Mouse (Mus musculus) heart, adult 8-10 months (tissue): ENCODE measurements around the gene Faf2. TPM values are rescaled to one million over a fixed set of nuclear protein-coding genes. Genes with fewer than 3 reads are reported as not detected.

ENCODE experiments used
- DNase-seq: peaks from one replicate; pipeline ENCODE4 v3.0.0; 2022; ENCODE audit warnings: low spot score
- total RNA-seq, 4 experiments: library from RNA; stranded (reverse); gene quantifications; 2 replicates each; pipeline ENCODE4 v1.2.4; 2022

Gene Faf2
- total RNA-seq, 4 experiments from 2014 or later = 15.8 to 24.3 (median 21.3) TPM

- no peak for DNase-seq
Observed at GRCm38 (mm10) chr13:54680184-54680853, 58.7 kb downstream of the Faf2 start.

- DNase-seq = no peak
Observed at GRCm38 (mm10) chr13:54681291-54681690, 59.7 kb downstream of the Faf2 start.

GRCm38 (mm10) chr13:54683301-54683700 is 61.7 kb downstream of the Faf2 start:
- DNase-seq = no peak

DNA sequence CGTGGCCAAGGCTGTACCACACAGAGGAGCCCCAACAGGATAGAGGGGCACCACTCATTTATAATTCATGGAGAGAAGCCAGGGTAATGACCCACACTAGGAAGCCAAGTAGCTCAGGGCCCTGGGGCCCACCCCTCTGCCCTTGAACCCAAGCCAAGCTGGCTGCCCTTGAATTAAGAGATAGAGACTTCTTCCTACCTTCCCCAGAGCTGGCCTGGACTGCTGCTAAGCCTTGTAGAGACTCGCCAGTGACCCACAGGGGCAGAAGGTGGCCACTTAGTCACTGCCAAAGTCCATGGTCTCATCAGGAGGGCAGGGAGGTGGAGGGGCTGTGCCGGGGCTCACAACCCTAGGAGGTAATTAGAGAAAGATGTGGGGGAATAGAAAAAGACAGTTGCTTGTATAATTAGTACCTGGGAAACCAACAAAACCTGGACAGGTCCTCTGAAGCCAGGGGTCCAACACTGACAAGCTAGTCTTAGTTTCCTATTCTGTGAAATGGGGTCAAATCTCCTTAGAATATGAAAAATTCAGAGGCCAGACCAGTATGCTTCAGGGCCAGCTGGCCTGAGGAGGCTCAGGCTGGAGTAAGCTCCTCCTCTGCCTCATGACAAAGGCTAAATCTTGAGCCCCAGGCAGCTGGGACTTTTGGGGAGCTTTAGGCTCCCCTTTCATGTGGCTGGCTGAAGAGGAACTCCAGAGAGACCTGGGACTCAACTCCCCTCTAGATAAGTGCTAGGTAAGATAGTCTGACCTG is 62.7 kb downstream of the Faf2 start:
- DNase-seq = no peak

- no peak for DNase-seq
Observed at GRCm38 (mm10) chr13:54685174-54685573, 63.6 kb downstream of the Faf2 start.

DNA sequence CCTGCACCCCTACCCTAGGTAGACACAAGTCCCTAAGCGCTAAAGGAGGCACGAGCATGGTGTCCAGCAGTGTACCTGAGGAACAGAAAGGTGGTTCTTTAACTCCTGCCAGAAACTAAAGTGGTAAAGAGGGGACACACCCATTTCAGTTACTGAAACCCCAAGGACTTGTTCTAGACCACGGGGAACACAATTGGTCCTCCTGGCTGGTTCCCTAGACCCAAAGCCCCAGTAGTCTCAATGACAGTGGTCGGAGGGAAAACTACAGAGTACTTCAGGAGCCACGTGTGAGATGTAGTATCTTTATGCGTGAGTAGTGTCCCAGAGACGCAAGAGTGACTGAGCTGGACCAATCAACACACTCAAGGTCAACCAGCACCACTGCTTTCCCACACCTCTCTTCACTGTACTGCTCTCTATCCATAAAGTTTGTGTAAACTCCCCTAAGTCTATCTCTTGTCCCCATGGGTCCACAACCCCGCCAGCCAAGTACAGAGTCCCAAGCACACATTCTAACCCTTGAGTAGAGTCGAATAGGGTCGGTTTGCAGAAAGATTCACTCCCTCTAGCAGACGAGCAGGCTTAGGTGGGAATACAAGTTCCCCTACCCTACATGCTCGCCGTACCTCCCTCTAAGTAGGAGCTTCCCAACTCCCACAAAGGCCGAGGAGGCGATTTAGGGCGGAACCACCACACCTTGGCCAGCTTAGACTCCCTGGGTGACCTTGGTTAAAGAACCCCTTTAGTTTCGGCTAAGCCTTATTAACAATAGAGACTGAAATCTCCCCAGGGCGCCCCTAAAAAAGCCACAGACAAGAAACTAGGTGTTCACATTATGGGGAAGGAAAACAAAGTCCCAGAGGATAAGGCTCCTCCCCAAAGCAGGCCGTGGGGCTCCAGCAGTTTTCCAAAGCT is 64.8 kb downstream of the Faf2 start:
- no peak for DNase-seq

DNA sequence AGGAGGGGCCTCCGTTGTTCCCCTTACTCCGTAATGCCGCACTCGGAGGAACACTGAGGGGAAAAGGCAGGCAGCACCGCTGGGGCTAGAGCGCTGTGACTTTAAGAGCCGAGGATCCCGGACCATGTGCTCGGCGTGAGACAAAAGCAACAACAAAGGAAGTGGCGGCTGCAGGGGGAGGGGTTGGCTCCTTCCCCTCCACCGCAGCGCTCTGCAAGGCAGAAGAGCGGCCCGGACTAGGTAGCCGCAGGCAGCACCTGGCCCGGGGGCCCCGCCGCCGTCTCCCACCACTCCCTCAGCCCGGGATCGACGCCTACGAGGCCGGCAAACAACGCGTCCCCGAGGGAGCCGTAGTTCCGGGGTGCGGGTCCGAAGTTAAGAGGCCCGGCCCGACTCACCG is 65.5 kb downstream of the Faf2 start:
- DNase-seq = peak; percentile 84

DNA sequence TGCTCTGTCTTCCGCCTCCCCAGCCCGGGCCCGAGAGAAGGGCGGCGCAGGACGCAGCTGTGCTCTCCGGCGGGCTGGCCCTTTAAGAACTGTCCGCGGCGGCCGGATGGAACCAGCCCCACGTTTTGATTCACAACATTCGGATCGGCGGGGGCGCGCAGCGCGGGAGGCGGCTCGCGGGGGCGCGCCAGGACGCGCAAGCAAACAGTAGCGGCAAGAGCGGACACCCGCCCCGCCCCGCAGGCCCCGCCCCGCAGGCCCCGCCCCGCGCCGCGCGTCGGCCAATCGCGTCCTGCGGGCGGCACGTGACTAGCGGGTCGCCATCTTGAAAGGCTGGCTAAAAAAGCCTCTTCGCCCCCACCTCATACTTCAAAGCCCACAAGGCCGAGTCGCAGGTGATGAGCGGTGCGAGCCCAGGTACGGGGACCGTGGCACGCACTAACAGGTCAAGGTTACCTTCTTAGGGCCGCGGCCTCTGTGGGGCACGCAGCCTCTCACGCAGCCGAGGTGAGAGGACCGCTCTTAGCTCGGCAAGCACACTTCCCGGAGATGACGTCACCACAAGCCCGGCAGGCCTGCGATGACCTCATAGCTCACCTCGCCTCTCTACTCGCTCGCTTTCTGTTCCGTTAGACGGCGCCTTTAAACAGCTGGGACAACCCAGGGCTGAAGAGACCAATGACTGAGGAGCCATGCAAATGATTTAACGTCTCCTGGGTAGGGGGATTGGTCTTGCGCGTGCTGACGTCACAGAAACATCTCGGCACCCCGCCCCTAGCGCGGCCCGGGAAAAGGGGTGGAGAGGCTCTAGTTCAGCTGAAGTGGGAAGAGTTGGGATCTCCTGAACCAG is 66.2 kb downstream of the Faf2 start:
- DNase-seq = peak; percentile 95

GRCm38 (mm10) chr13:54690151-54690740 is 68.7 kb downstream of the Faf2 start:
- no peak for DNase-seq

GRCm38 (mm10) chr13:54691737-54692136 is 70.2 kb downstream of the Faf2 start:
- no peak for DNase-seq

DNA sequence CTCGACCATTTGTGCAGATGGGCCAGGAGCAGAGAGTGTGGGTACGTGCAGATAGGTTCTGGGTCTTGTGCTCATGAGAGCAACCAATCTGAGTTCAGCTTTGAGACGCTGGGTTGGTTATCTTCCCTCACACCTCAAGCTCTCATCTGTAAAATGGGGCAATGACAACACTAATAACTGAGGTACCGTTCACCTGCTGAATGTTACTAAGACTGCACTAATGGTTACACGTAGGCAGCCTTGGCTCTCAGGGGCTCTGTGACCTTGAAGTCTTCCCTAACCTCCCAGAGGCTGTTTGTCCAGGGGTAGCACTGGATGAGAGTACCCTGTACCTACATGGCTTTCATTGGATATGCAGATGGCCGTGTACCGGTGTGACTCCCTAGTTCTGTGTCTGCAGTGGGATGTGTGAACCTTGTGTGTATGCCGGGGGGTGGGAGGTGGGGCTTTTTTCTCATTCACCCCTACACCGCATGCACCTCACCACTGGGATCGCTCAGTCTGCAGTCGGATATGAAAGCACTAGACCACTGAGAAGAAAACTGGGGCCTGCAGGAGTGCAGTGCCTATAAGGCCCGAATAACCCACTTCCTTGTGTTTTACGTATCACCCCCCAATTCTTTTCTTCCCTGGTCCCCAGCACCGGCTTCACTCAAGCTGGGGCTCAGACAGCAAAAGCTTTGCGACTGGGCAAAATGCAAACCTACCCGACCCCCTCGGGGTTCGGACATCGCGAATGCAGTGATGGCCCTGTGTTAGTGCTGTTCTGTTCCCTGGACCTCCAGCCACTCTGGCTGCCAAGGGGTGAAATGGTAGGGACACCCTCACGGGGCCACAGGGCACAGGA is 71.3 kb downstream of the Faf2 start:
- no peak for DNase-seq

DNA sequence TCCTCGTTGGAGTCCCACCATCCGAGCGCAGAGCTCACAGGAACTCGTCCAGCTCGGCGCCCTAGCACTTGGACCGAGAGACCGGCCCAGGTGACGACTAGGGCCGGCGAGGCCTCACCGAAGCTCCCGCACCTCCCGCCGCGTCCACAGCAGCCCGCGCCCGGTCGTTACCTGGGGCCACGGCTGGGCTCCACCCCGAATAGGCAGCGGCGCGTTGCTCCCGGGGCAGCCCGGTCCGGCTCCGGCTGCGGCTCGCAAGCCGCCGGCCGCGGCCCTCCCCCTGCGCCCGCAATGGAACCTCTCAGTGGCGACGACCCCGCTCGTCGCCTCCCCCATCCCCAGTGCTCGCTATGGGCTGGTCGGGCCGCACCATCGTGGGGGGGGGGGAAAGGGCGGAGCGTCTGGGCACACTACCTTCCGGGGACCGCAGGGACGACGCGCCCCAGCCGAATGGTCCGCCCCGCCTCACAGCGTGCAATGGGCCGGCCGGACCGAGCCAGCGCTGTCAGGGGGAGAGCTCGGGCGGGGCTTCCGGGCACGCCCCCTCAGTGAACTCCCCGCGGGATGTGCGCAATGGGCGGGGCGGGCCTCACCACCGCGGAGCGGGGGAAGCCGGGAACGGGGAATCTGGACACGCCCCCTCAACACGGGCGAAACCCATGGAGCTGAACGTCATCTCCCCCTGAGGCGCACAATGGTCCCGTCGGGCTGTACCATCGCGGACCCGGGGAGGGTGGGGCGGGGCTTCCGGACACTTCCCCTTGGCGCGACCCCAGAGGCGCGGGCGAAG is 72.2 kb downstream of the Faf2 start, which contains the start of gene Rnf44:
Gene Rnf44, minus strand, starts transcription at position 350 of the 790 bp plus-strand sequence.
- DNase-seq = peak; percentile 98

- DNase-seq = peak; percentile 92
Observed at GRCm38 (mm10) chr13:54694348-54695060, 72.9 kb downstream of the Faf2 start.

GRCm38 (mm10) chr13:54695479-54696230 is 74.1 kb downstream of the Faf2 start:
- no peak for DNase-seq

GRCm38 (mm10) chr13:54701243-54701642 is 79.7 kb downstream of the Faf2 start, which contains the start of gene Cdhr2:
Cdhr2 (plus strand) TSS chr13:54701461.
- DNase-seq = no peak

- DNase-seq = no peak
Observed at GRCm38 (mm10) chr13:54702507-54702906, 80.9 kb downstream of the Faf2 start.

DNA sequence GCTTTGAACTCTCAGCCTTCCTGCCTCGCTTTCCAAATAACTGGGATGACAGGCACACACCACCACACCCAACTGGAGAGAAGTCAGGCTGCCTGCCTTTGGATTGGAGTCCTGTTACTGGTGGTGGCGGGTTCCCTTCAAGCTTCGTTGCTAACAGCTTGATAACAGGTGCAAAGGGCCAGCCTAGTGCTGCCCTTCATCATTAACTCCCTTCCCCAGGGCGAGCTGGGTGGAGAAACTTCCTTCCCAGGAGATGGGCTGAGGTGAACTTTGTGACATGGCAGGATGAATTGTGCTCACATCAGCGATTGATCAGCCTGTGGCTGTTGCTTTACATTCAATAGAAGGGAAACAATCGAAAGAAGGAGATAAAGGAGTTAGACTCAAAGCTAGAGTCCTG is 83.3 kb downstream of the Faf2 start:
- DNase-seq = no peak
